In the genomic region with DNA sequence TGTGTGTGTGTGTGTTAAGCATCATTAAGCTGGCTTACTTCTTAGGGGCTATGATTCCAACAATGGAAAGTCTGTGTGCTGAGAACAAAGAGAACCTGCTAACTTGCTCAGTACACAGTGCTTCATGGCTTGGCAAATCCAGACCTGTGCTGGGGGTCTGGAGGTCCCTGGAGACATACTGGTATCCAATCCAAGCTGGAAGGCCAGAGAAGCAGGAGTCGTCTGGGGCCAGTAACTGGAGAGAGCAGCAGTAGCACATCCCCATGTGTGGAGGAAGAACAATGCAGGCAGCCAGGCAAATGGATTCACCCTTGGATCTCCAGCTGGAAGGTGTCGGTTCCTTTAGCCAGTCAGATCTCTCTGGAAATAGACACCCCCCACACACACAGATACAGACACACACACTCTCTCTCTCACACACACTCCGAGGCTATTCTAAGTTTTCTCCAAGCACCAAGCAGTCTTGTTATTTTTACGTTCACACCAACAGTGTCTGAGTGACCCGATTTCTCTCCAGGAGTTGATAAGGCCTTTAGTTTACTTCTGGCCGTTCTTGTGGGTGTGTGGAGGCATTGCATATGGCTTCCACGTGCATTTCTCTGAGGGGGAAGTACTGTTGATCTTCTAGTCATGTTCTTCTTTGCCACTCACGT, we compare ENCODE assay signal across 14 mouse cellular contexts. TPM values are rescaled to one million over a fixed set of nuclear protein-coding genes. Genes with fewer than 3 reads are reported as not detected.
DNase-seq lines count a peak whose midpoint lies in the region; ATAC-seq and TF ChIP-seq lines count a peak whose summit lies in the region.
"Had no signal": no experiment of that assay in that cellular context is flagged by ENCODE, and none has a peak within 500 bp of the region (broad histone marks: within the 10 kb centered on the region; RNA-seq: fewer than 3 reads in every experiment).

No protein-coding gene starts in this region.

- TF ChIP-seq CTCF in cerebellum, adult 2 months (IDR thresholded peaks at IDR 0.05; ENCODE audit: borderline replicate concordance, insufficient read depth, low read depth, low read length), result no peak

- no peaks in the 10 kb centered on the region for H3K27me3 ChIP-seq in embryonic facial prominence, embryonic 10.5 days (replicated peaks; ENCODE audit: low read depth, poor library complexity, severe bottlenecking)
- no peaks in the 10 kb centered on the region for H3K27me3 ChIP-seq in hindbrain, embryonic 14.5 days (ENCODE audit: control insufficient read depth, insufficient read depth, low read length)
- H3K27me3 ChIP-seq in neural tube, embryonic 13.5 days, result no peaks in the 10 kb centered on the region
- H3K27me3 ChIP-seq in cerebellum, adult 2 months (ENCODE audit: control insufficient read depth, insufficient read depth, low read length), result no peaks in the 10 kb centered on the region
- H3K27me3 ChIP-seq: hindbrain, embryonic 15.5 days; kidney, embryonic 15.5 days had no signal

- peaks cover 27% of the 10 kb centered on the region for H3K4me1 ChIP-seq in embryonic facial prominence, embryonic 10.5 days
- H3K4me1 ChIP-seq in hindbrain, embryonic 14.5 days (replicated peaks; ENCODE audit: control insufficient read depth, insufficient read depth, low read length), result peaks cover 17% of the 10 kb centered on the region
- peaks cover 44% of the 10 kb centered on the region for H3K4me1 ChIP-seq in neural tube, embryonic 13.5 days (replicated peaks)
- H3K4me1 ChIP-seq in cerebellum, adult 2 months (ENCODE audit: control insufficient read depth, insufficient read depth, low read length), result no peaks in the 10 kb centered on the region
- H3K4me1 ChIP-seq: kidney, embryonic 15.5 days had no signal

- no peaks in the 10 kb centered on the region for H3K9me3 ChIP-seq in embryonic facial prominence, embryonic 10.5 days
- H3K9me3 ChIP-seq in hindbrain, embryonic 14.5 days (ENCODE audit: control insufficient read depth, low read length), result no peaks in the 10 kb centered on the region
- 0 out of 2 replicates have a peak, but pooled peaks cover 2% of the 10 kb centered on the region for H3K9me3 ChIP-seq in neural tube, embryonic 13.5 days
- H3K9me3 ChIP-seq: hindbrain, embryonic 15.5 days; kidney, embryonic 15.5 days had no signal

- TF ChIP-seq POLR2A in cerebellum, adult 2 months (IDR thresholded peaks at IDR 0.05; ENCODE audit: borderline replicate concordance, insufficient read depth, low read length), result no peak

- H3K4me2 ChIP-seq in hindbrain, embryonic 14.5 days (replicated peaks), result no peak overlapping the region
- H3K4me2 ChIP-seq in neural tube, embryonic 13.5 days, result no peak overlapping the region
- H3K4me2 ChIP-seq: hindbrain, embryonic 15.5 days; kidney, embryonic 15.5 days had no signal

- WGBS in embryonic facial prominence, embryonic 10.5 days, result 71% methylated on average over 8 of the region's 8 CpGs
- WGBS in hindbrain, embryonic 14.5 days, result 64% methylated on average over 8 of the region's 8 CpGs
- 65% methylated on average over 8 of the region's 8 CpGs for WGBS in neural tube, embryonic 13.5 days
- WGBS in cerebellum, adult 2 months, result 62% methylated on average over 8 of the region's 8 CpGs

- no peaks in the 10 kb centered on the region for H3K36me3 ChIP-seq in embryonic facial prominence, embryonic 10.5 days (replicated peaks)
- H3K36me3 ChIP-seq in hindbrain, embryonic 14.5 days (replicated peaks; ENCODE audit: control insufficient read depth, insufficient read depth), result no peaks in the 10 kb centered on the region
- no peaks in the 10 kb centered on the region for H3K36me3 ChIP-seq in neural tube, embryonic 13.5 days
- H3K36me3 ChIP-seq: hindbrain, embryonic 15.5 days; kidney, embryonic 15.5 days had no signal

- H3K9ac ChIP-seq in hindbrain, embryonic 14.5 days, result no peak overlapping the region
- 0 out of 2 replicates have a peak overlapping the region, but pooled peaks have one; percentile 12 for H3K9ac ChIP-seq in neural tube, embryonic 13.5 days
- H3K9ac ChIP-seq: hindbrain, embryonic 15.5 days; kidney, embryonic 15.5 days; liver, postnatal 0 days had no signal

- no peak overlapping the region for H3K4me3 ChIP-seq in embryonic facial prominence, embryonic 10.5 days
- no peak overlapping the region for H3K4me3 ChIP-seq in hindbrain, embryonic 14.5 days (replicated peaks; ENCODE audit: low read length)
- no peak overlapping the region for H3K4me3 ChIP-seq in neural tube, embryonic 13.5 days
- H3K4me3 ChIP-seq in cerebellum, adult 2 months (replicated peaks; ENCODE audit: insufficient read depth, low read depth, low read length), result no peak overlapping the region
- H3K4me3 ChIP-seq: hindbrain, embryonic 15.5 days; kidney, embryonic 15.5 days had no signal

- peak; percentile 71 for DNase-seq in heart, adult 11 months
- no peak for DNase-seq in heart, postnatal 25 days (ENCODE audit: low spot score)
- no peak for DNase-seq in embryonic facial prominence, embryonic 10.5 days (ENCODE audit: low spot score)
- DNase-seq in hindbrain, embryonic 14.5 days (ENCODE audit: low spot score), result no peak
- DNase-seq in right cerebral cortex, postnatal 14 days, result no peak
- no peak for DNase-seq in cerebellum, adult 2 months
- no peak for DNase-seq in cerebellum, adult 9-11 months
- DNase-seq: adrenal gland, postnatal 10 days; left cerebral cortex, postnatal 4 days; liver, postnatal 0 days; thymus, adult 2 months had no signal

- H3K27ac ChIP-seq in embryonic facial prominence, embryonic 10.5 days (replicated peaks), result peak overlapping the region; percentile 4; the same call in 1 of the 2 replicates
- H3K27ac ChIP-seq in hindbrain, embryonic 14.5 days, result 0 out of 2 replicates have a peak overlapping the region, but pooled peaks have one; percentile 1
- H3K27ac ChIP-seq in neural tube, embryonic 13.5 days (replicated peaks), result peak overlapping the region; percentile 38; the same call in 1 of the 2 replicates
- H3K27ac ChIP-seq in cerebellum, adult 2 months (ENCODE audit: insufficient read depth, low read length), result no peak overlapping the region
- H3K27ac ChIP-seq: hindbrain, embryonic 15.5 days; kidney, embryonic 15.5 days had no signal

- intact Hi-C loops in heart, postnatal 25 days (cut with DNase I), result no loop called here

- 0 out of 2 replicates have a peak, but pooled peaks have one; percentile 51 for ATAC-seq in hindbrain, embryonic 14.5 days (ENCODE audit: low FRiP score)
- no peak for ATAC-seq in neural tube, embryonic 13.5 days (ENCODE audit: low read depth)
- ATAC-seq: liver, postnatal 0 days had no signal

RNA-seq across cellular contexts. Expression of gene Dok5, which starts 8.2 kb away (rescaled TPM):
- under 1 TPM; 0.42 to 0.55 TPM for total RNA-seq in heart, postnatal 25 days (2021)
- 11.8 and 16.3 TPM in 2 replicates for polyA plus RNA-seq in embryonic facial prominence, embryonic 10.5 days (2016; fragmentation: Nextera tagmentation; extraction: Ambion mirVana)
- polyA plus RNA-seq in hindbrain, embryonic 14.5 days (2014; fragmentation: Nextera tagmentation; extraction: Ambion mirVana), result 59.1 and 60.3 TPM in 2 replicates
- 72.6 TPM in 2 replicates for polyA plus RNA-seq in neural tube, embryonic 13.5 days (2015; fragmentation: Nextera tagmentation; extraction: Ambion mirVana)
- polyA plus RNA-seq in cerebellum, adult 2 months (2012; rRNA removed), result 16.2 and 18.6 TPM in 2 replicates
